ENCODE assay signal across 8 mouse cellular contexts in the genomic region with DNA sequence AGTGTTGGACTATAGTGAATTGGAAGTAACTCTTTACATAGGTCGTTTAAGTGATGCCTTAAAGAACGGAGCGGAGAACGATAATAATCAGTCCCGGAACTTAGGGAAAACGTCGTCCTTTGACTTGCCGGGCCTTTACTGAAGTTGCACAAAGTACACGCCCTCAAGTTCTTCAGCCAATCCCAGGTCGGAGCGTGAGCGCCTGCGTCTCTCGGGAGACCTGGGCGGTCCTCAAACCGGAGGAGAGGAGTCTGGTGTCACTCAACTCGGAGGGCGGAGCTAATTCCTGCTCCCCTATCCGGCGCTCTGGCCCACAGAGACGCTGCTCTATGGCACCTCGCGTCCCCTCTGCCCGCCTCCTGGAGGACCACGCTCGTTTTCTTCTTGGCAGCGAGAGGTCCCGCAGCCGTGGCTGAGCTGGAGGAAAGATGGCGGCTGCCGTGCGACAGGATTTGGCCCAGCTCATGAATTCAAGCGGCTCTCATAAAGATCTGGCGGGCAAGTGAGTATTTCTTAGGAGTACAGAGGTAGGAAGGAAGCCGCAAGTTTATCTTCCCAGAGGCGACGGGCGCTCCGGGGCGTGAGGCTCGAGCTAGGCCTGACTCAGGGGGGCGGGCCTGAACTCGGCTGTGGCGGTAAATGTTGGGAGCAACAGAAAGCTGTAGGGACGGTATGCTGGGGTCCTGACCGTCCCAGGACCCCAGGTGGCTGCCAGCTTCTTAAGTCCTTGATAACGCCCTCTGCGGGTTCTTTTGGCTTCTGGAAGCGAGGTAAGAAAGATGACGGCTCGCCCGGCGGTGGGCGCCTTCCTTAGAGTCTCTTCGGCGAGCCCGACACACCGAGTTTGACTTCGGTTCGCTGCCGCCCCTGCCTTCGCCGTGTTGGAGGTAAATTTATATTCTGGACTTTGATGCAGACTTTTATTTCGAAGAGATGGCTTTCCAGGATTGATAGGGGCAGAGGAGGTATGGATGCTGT. TPM values are rescaled to one million over a fixed set of nuclear protein-coding genes. Genes with fewer than 3 reads are reported as not detected.
DNase-seq lines count a peak whose midpoint lies in the region; ATAC-seq and TF ChIP-seq lines count a peak whose summit lies in the region.

A gene (plus strand): TSS at position 261 of the 978 bp plus-strand sequence.

- H3K4me2 ChIP-seq in lung, postnatal 0 days (replicated peaks; ENCODE audit: low read depth, low read length): peak within 1 kb of the TSS; percentile 63

- H3K4me1 ChIP-seq in hindbrain, embryonic 10.5 days (replicated peaks): peaks cover 17% of the 10 kb centered on the region
- H3K4me1 ChIP-seq in lung, postnatal 0 days (ENCODE audit: insufficient read depth, low read depth, low read length): peaks cover 7% of the 10 kb centered on the region; the same call in 1 of the 2 replicates

- under 1% methylated on average over 64 of the region's 64 CpGs for WGBS in hindbrain, embryonic 10.5 days
- WGBS in lung, postnatal 0 days: under 1% methylated on average over 61 of the region's 64 CpGs

- peaks cover 11% of the 10 kb centered on the region for H3K36me3 ChIP-seq in hindbrain, embryonic 10.5 days
- no peaks in the 10 kb centered on the region for H3K36me3 ChIP-seq in lung, postnatal 0 days (ENCODE audit: insufficient read depth, low read length)

- no peaks in the 10 kb centered on the region for H3K27me3 ChIP-seq in hindbrain, embryonic 10.5 days (ENCODE audit: insufficient read depth, poor library complexity, severe bottlenecking)
- H3K27me3 ChIP-seq in lung, postnatal 0 days (replicated peaks; ENCODE audit: insufficient read depth, low read length): no peaks in the 10 kb centered on the region

- TF ChIP-seq CTCF in lung, postnatal 0 days (IDR thresholded peaks at IDR 0.05): peak; percentile 44

- peak within 1 kb of the TSS; percentile 94 for H3K27ac ChIP-seq in hindbrain, embryonic 10.5 days
- peak within 1 kb of the TSS; percentile 82 for H3K27ac ChIP-seq in lung, postnatal 0 days (ENCODE audit: low read length)

- TF ChIP-seq EP300 in lung, postnatal 0 days (IDR thresholded peaks at IDR 0.05): peak; percentile 68

- peak; percentile 99 for DNase-seq in MN1 (ENCODE audit: low spot score)
- DNase-seq in cerebellum, adult 9-10 months: peak; percentile 98
- peak; percentile 97 for DNase-seq in hindbrain, embryonic 10.5 days (ENCODE audit: low spot score)
- peak; percentile 99 for DNase-seq in layer of hippocampus, adult 9-11 months
- DNase-seq in lung, postnatal 0 days (ENCODE audit: low spot score): peak; percentile 100
- DNase-seq in ovary, postnatal 14 days (ENCODE audit: low spot score): peak; percentile 92
- peak; percentile 97 for DNase-seq in thymus, postnatal 14 days

- peak within 1 kb of the TSS; percentile 80 for H3K9ac ChIP-seq in lung, postnatal 0 days (replicated peaks; ENCODE audit: low read depth)

- H3K4me3 ChIP-seq in hindbrain, embryonic 10.5 days: peak within 1 kb of the TSS; percentile 87
- H3K4me3 ChIP-seq in lung, postnatal 0 days (ENCODE audit: low read depth, low read length): peak within 1 kb of the TSS; percentile 81

- H3K9me3 ChIP-seq in hindbrain, embryonic 10.5 days: no peaks in the 10 kb centered on the region
- H3K9me3 ChIP-seq in lung, postnatal 0 days (ENCODE audit: low read length): no peaks in the 10 kb centered on the region

- peak; percentile 100 for ATAC-seq in frontal cortex, adult (ENCODE audit: low TSS enrichment)
- peak; percentile 100 for ATAC-seq in lung, postnatal 0 days

RNA-seq across cellular contexts. Expression of the gene that starts here (rescaled TPM):
- 224 and 228 TPM in 2 replicates for polyA plus RNA-seq in hindbrain, embryonic 10.5 days (2016; fragmentation: Nextera tagmentation; extraction: Ambion mirVana)
- 92.4 and 94.3 TPM in 2 replicates for polyA plus RNA-seq in lung, postnatal 0 days (2015; fragmentation: Nextera tagmentation; extraction: Ambion mirVana)

Comparison
In these comparisons a context has a peak if more than half of its experiments do, and no peak if none do; other contexts are left out.
1. Peak in every context shown above with its lines: DNase-seq, ATAC-seq, H3K4me3 ChIP-seq and H3K27ac ChIP-seq.